Mouse (Mus musculus) gastrocnemius, postnatal 25 days (tissue): ENCODE measurements around the gene Add2. TPM values are rescaled to one million over a fixed set of nuclear protein-coding genes. Genes with fewer than 3 reads are reported as not detected.
"Not testable (repeated sequence)": the region's sequence is repeated elsewhere in the genome, so short reads cannot be mapped to it uniquely, and the experiment has no call there.

ENCODE experiments used
- DNase-seq: peaks from one replicate; pipeline ENCODE4 v3.0.0; 2022
- long read RNA-seq, 2 experiments: library from polyadenylated mRNA; stranded (forward); transcript quantifications; one replicate each; pipeline ENCODE4 v2.0.0; 2021
- total RNA-seq, 2 experiments: library from RNA; stranded (reverse); gene quantifications; 1 replicate in 1 of 2; 2 replicates in 1 of 2; pipeline ENCODE4 v1.2.3; 2021

Gene Add2
- total RNA-seq, result under 1 TPM; 0.10 to 0.13 TPM
- long read RNA-seq, experiment 1, result 0 reads
- long read RNA-seq, experiment 2, result 0 reads

DNA sequence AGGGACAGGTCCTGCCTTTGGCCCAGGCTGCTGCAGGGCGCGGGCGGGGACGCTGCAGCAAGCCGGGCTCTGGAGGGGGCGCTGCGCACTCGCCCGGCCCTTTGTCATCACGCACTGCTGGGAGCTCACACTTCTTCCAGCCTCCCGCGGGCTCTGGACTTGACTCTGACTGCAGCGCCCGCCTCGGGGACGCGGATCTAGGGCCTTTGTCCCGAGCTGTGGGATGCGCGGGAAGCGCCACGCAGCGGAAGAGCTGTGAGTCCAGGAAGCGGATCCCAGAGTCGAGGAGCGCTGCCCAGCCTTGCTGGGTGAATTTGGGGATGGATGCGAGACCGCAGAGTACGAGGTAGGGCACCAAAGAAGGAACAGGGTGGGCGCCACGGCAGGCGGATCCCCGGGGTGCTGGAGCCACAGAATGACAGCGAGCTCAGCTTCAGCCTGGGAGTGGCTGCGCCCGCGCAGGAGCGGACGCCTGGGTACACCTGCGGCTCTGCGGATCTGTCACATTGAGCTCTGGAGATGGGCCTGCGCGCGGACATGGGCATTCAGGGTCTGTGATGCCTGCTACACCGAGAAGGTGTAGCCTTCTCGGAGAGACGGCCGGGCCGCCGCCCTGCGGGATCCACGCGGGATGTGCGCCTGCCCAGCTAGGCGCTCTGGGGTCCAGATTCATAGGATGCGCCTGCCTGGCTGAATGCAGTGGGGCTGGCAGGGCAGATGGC, at the start of gene Add2:
Add2 (plus strand) TSS at position 81 of the 722 bp plus-strand sequence.
- DNase-seq, result no peak

- not testable (repeated sequence) for DNase-seq
Observed at GRCm38 (mm10) chr6:85978736-85979135, 49.7 kb upstream of the Add2 start.

GRCm38 (mm10) chr6:85984351-85984750, 44.1 kb upstream of the Add2 start:
- no peak for DNase-seq

- not testable (repeated sequence) for DNase-seq
Observed at GRCm38 (mm10) chr6:85989570-85989969, 38.9 kb upstream of the Add2 start.

DNA sequence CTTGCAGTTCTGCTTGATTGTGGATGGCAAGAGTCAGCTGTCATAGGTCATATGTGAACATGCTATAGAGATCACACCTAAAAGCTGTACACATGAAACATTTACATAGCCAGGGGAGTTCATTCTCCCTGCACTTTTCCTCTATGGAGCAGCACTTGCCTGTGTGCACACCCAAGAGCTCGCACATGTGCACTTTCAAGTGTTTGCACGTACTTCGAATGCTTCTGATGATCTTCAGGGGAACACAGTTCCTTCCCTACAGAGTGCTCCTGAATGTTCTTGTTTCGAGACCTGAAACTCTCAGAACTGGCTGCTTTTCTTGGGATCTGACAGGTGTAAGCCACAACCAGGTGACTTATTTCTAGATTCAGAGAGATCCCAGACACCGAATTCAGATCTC, 37.7 kb upstream of the Add2 start:
- not testable (repeated sequence) for DNase-seq

GRCm38 (mm10) chr6:86003405-86003925, 25.0 kb upstream of the Add2 start:
- DNase-seq, result no peak

- DNase-seq, result peak; percentile 47
Observed at GRCm38 (mm10) chr6:86004271-86005148, 24.0 kb upstream of the Add2 start.

- DNase-seq, result peak; percentile 10
Observed at GRCm38 (mm10) chr6:86009980-86010379, 18.5 kb upstream of the Add2 start.

- not testable (repeated sequence) for DNase-seq
Observed at GRCm38 (mm10) chr6:86014812-86015211, 13.7 kb upstream of the Add2 start.

GRCm38 (mm10) chr6:86015871-86016270, 12.6 kb upstream of the Add2 start, which contains the start of gene Figla:
Gene Figla, plus strand, starts transcription at chr6:86016171.
- DNase-seq, result no peak

GRCm38 (mm10) chr6:86016793-86017350, 11.6 kb upstream of the Add2 start:
- no peak for DNase-seq

GRCm38 (mm10) chr6:86019415-86020237, 8.9 kb upstream of the Add2 start:
- DNase-seq, result no peak

- no peak for DNase-seq
Observed at GRCm38 (mm10) chr6:86020948-86021347, 7.5 kb upstream of the Add2 start.

- no peak for DNase-seq
Observed at GRCm38 (mm10) chr6:86026632-86027292, 1.7 kb upstream of the Add2 start.

DNA sequence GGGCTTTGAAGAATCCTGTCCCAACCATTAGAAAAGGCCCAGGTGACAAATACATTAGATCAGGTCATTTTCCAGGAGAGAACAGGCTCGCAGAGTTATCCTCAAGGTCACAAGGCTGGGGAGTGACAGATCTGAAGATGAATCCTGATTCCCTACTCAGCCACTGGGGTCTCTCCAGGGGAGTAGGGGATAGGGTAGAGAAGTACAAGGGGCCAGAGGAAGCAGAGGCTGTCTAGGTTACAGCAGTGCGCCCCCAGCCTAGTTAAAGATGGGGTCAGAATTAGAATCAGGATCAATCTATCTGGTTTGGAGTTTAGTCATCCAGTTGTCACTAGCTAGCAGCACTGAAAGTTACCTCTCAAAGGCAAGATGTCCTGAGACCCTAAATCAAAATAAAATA, 331 bp upstream of the Add2 start:
- DNase-seq, result no peak

GRCm38 (mm10) chr6:86029323-86029713, 837 bp downstream of the Add2 start:
- DNase-seq, result no peak

- DNase-seq, result no peak
Observed at GRCm38 (mm10) chr6:86031527-86031926, 3.0 kb downstream of the Add2 start.

GRCm38 (mm10) chr6:86033635-86034034, 5.2 kb downstream of the Add2 start:
- no peak for DNase-seq

- DNase-seq, result no peak
Observed at GRCm38 (mm10) chr6:86038901-86039300, 10.4 kb downstream of the Add2 start.

DNA sequence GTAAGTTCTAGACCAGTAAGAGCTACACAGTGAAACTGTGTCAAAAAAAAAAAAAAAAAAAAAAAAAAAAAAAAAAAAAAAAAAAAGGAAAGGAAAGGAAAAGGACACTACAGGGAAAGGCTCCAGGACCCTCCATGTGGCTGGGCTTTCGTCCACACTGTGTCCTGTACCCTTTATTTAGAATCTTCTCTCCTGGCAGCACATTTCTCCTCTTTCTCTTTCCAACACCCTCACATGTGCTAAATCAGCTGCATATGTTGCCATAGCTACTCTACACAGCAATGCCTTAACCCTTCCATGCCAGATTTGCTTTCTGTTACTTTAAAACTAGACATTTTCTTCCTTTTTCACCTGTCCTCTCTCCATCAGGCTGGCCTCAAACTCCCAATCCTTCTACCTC, 11.7 kb downstream of the Add2 start:
- DNase-seq, result no peak

DNA sequence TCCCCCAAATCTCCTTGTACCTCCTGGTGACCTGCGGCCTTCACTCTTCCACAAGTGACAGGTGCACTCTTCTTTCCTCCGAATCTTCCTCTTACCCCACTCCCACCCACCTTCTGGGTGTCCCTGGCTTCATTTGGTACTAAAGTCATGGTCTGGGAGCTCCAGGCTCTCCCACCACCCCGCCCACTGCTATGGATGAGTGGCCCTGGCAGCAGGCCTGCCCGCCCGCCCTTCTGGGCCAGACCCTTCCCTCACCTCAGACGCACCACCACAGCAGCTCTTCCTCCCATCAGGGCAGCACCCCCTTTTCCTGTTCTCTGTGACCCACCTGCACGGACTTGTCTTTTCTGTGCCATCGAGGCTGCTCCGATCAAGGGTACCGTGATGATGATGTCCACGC, 19.0 kb downstream of the Add2 start:
- no peak for DNase-seq
